12 mouse cellular contexts compared by ENCODE assay signal in the genomic region with DNA sequence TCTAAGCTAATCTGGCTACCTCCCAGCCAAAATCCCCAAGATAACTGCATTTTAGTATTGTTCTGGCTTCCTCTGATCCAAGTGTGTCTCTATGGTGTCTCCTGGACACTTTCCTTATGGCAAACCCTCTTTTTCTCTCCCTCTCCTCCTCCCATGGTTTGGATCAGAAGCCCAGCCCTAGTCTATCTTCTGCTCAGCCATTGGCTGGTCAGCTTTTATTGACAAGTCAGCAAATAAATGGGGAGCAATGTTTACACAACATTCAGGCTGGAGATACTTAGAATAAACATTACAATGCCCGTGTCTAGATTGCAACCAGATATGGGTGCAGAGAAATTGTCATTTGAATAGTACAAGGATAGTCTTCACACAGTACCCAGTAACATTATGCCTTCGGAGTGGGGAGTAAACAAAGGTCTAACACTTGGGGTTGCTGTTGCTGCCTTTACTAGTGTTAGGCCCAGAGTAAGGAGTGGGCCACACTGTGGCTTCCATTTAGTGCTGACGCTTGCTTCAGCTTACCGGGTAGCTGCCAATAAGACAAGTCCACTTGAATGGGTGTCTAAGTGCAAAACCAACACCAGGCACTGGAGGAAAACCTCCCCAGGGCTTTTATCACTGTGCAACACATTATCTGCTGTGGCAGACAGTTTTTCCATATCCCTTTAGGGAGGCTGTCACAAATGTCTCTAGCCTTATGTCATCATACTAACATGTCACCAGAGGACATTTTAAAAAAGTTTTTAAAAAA. TPM values are rescaled to one million over a fixed set of nuclear protein-coding genes. Genes with fewer than 3 reads are reported as not detected.
DNase-seq lines count a peak whose midpoint lies in the region; ATAC-seq and TF ChIP-seq lines count a peak whose summit lies in the region.
"Had no signal": no experiment of that assay in that cellular context is flagged by ENCODE, and none has a peak within 500 bp of the region (broad histone marks: within the 10 kb centered on the region; RNA-seq: fewer than 3 reads in every experiment).

No protein-coding gene starts in this region.

- no peak for TF ChIP-seq CTCF in heart, adult 2 months (IDR thresholded peaks at IDR 0.05)
- TF ChIP-seq CTCF in CH12.LX (conservative IDR thresholded peaks at IDR 0.05 in 1 of 2, IDR thresholded peaks at IDR 0.05 in 1 of 2; ENCODE audit: low read depth in 2 of 2, low read length in 2 of 2), result no peak

- TF ChIP-seq EP300 in heart, adult 2 months (IDR thresholded peaks at IDR 0.05; ENCODE audit: insufficient read depth, low read depth, low read length), result no peak
- no peak for TF ChIP-seq EP300 in CH12.LX (IDR thresholded peaks at IDR 0.05; ENCODE audit: low read length)

- no peaks in the 10 kb centered on the region for H3K36me3 ChIP-seq in heart, embryonic 10.5 days
- no peaks in the 10 kb centered on the region for H3K36me3 ChIP-seq in heart, adult 2 months (ENCODE audit: control insufficient read depth, insufficient read depth, low read length)
- H3K36me3 ChIP-seq in CH12.LX (replicated peaks in 1 of 2; ENCODE audit: control insufficient read depth in 1 of 2, insufficient read depth in 1 of 2, low read length in 1 of 2), result no peaks in the 10 kb centered on the region
- no peaks in the 10 kb centered on the region for H3K36me3 ChIP-seq in erythroblast, embryonic 14.5 days (ENCODE audit: control insufficient read depth)
- no peaks in the 10 kb centered on the region for H3K36me3 ChIP-seq in lung, embryonic 16.5 days (ENCODE audit: control insufficient read depth, insufficient read depth, low read length)
- H3K36me3 ChIP-seq: hindbrain, embryonic 12.5 days; midbrain, embryonic 12.5 days; neural tube, embryonic 13.5 days had no signal

- H3K4me3 ChIP-seq in heart, embryonic 10.5 days, result no peak overlapping the region
- H3K4me3 ChIP-seq in heart, adult 2 months, result no peak overlapping the region
- H3K4me3 ChIP-seq in CH12.LX (replicated peaks in 1 of 3; ENCODE audit: low read depth in 2 of 3, low read length in 2 of 3, poor library complexity in 1 of 3), result no peak overlapping the region
- H3K4me3 ChIP-seq in erythroblast, embryonic 14.5 days (replicated peaks), result peak overlapping the region; percentile 37
- no peak overlapping the region for H3K4me3 ChIP-seq in lung, embryonic 16.5 days (ENCODE audit: low read length)
- H3K4me3 ChIP-seq: hindbrain, embryonic 12.5 days; midbrain, embryonic 12.5 days; neural tube, embryonic 13.5 days had no signal

- H3K79me2 ChIP-seq in heart, adult 2 months (replicated peaks; ENCODE audit: control insufficient read depth, insufficient read depth, low read length), result no peaks in the 10 kb centered on the region
- no peaks in the 10 kb centered on the region for H3K79me2 ChIP-seq in CH12.LX (replicated peaks; ENCODE audit: control insufficient read depth, extremely low read depth, insufficient read depth, poor library complexity, severe bottlenecking)

- no peaks in the 10 kb centered on the region for H3K9me3 ChIP-seq in heart, embryonic 10.5 days
- H3K9me3 ChIP-seq in CH12.LX (replicated peaks; ENCODE audit: low read length), result no peaks in the 10 kb centered on the region
- H3K9me3 ChIP-seq in erythroblast, embryonic 14.5 days (ENCODE audit: control insufficient read depth, low read length), result no peaks in the 10 kb centered on the region
- H3K9me3 ChIP-seq in lung, embryonic 16.5 days (ENCODE audit: control insufficient read depth, low read length), result no peaks in the 10 kb centered on the region
- H3K9me3 ChIP-seq: hindbrain, embryonic 12.5 days; midbrain, embryonic 12.5 days; neural tube, embryonic 13.5 days had no signal

- no peak for TF ChIP-seq RAD21 in CH12.LX (IDR thresholded peaks at IDR 0.05; ENCODE audit: low read depth, low read length)

- H3K27me3 ChIP-seq in heart, embryonic 10.5 days (ENCODE audit: insufficient read depth, poor library complexity, severe bottlenecking), result no peaks in the 10 kb centered on the region
- no peaks in the 10 kb centered on the region for H3K27me3 ChIP-seq in heart, adult 2 months (ENCODE audit: control insufficient read depth, insufficient read depth, low read length)
- peaks cover 4% of the 10 kb centered on the region for H3K27me3 ChIP-seq in CH12.LX (replicated peaks)
- no peaks in the 10 kb centered on the region for H3K27me3 ChIP-seq in erythroblast, embryonic 14.5 days (ENCODE audit: control insufficient read depth)
- no peaks in the 10 kb centered on the region for H3K27me3 ChIP-seq in lung, embryonic 16.5 days (ENCODE audit: control insufficient read depth, insufficient read depth, low read depth, low read length)
- H3K27me3 ChIP-seq: hindbrain, embryonic 12.5 days had no signal

- H3K27ac ChIP-seq in heart, embryonic 10.5 days, result peak overlapping the region; percentile 33
- no peak overlapping the region for H3K27ac ChIP-seq in heart, adult 2 months
- no peak overlapping the region for H3K27ac ChIP-seq in CH12.LX (ENCODE audit: insufficient read depth, low read depth)
- peak overlapping the region; percentile 41 for H3K27ac ChIP-seq in lung, embryonic 16.5 days (ENCODE audit: low read length)
- H3K27ac ChIP-seq: hindbrain, embryonic 12.5 days; midbrain, embryonic 12.5 days; neural tube, embryonic 13.5 days had no signal

- TF ChIP-seq POLR2A in heart, adult 2 months (IDR thresholded peaks at IDR 0.05; ENCODE audit: insufficient read depth, low read depth, low read length), result no peak
- TF ChIP-seq POLR2A in CH12.LX (IDR thresholded peaks at IDR 0.05; ENCODE audit: low read depth, low read length), result no peak

- 36% methylated on average over 4 of the region's 4 CpGs for WGBS in heart, embryonic 10.5 days
- 48% methylated on average over 4 of the region's 4 CpGs for WGBS in heart, adult 2 months
- 16% methylated on average over 4 of the region's 4 CpGs for WGBS in lung, embryonic 16.5 days

- no peak for DNase-seq in heart, embryonic 10.5 days (ENCODE audit: low spot score)
- DNase-seq in heart, adult 2 months, result no peak
- no peak for DNase-seq in CH12.LX (ENCODE audit: extremely low read depth)
- DNase-seq in kidney, postnatal 14 days, result no peak
- DNase-seq in embryo, embryonic 10 days (ENCODE audit: low spot score), result no peak
- DNase-seq in ovary, postnatal 14 days (ENCODE audit: low spot score), result no peak
- DNase-seq: kidney, postnatal 10 days had no signal

- dilution Hi-C loops in CH12.LX (cut with MboI; ENCODE audit: extremely low pct_ligation_motif_present, extremely low pct_unique_long_range_greater_than_20kb, low sequenced_read_pairs), result no loop called here

- H3K9ac ChIP-seq in heart, adult 2 months (ENCODE audit: low read depth, low read length), result no peak overlapping the region
- no peak overlapping the region for H3K9ac ChIP-seq in CH12.LX (ENCODE audit: insufficient read depth, low read depth)
- H3K9ac ChIP-seq in lung, embryonic 16.5 days (ENCODE audit: low read length), result no peak overlapping the region
- H3K9ac ChIP-seq: hindbrain, embryonic 12.5 days; midbrain, embryonic 12.5 days; neural tube, embryonic 13.5 days had no signal

- H3K4me2 ChIP-seq in CH12.LX (ENCODE audit: insufficient read depth, low read depth, poor library complexity, severe bottlenecking), result no peak overlapping the region
- no peak overlapping the region for H3K4me2 ChIP-seq in lung, embryonic 16.5 days (ENCODE audit: low read depth, low read length)
- H3K4me2 ChIP-seq: hindbrain, embryonic 12.5 days; midbrain, embryonic 12.5 days; neural tube, embryonic 13.5 days had no signal

- H3K4me1 ChIP-seq in heart, embryonic 10.5 days, result peaks cover 20% of the 10 kb centered on the region
- no peaks in the 10 kb centered on the region for H3K4me1 ChIP-seq in heart, adult 2 months (ENCODE audit: control insufficient read depth, insufficient read depth, low read length)
- no peaks in the 10 kb centered on the region for H3K4me1 ChIP-seq in CH12.LX (ENCODE audit: control insufficient read depth in 1 of 2, insufficient read depth in 2 of 2)
- peaks cover 63% of the 10 kb centered on the region for H3K4me1 ChIP-seq in erythroblast, embryonic 14.5 days (ENCODE audit: control insufficient read depth)
- peaks cover 15% of the 10 kb centered on the region; the same call in 1 of the 2 replicates for H3K4me1 ChIP-seq in lung, embryonic 16.5 days (replicated peaks; ENCODE audit: control insufficient read depth, insufficient read depth, low read length)
- H3K4me1 ChIP-seq: hindbrain, embryonic 12.5 days; midbrain, embryonic 12.5 days; neural tube, embryonic 13.5 days had no signal

- peak; percentile 72 for ATAC-seq in lung, embryonic 16.5 days (ENCODE audit: low read depth)

- intact Hi-C loops in heart, adult 2 months (cut with DNase I), result no loop called here

- in situ Hi-C loops in CH12.LX (cut with MboI; ENCODE audit: low pct_ligation_motif_present, low pct_unique_long_range_greater_than_20kb, low sequenced_read_pairs), result no loop called here

TF ChIP-seq in CH12.LX, 34 proteins besides CTCF, POLR2A, EP300 and RAD21 (continues in another document):
- TF ChIP-seq NELFE (IDR thresholded peaks at IDR 0.05; ENCODE audit: low read depth, low read length), result no peak

RNA-seq across cellular contexts. Expression of a gene that starts 5.5 kb away (rescaled TPM):
- polyA plus RNA-seq in heart, embryonic 10.5 days (2016; fragmentation: Nextera tagmentation; extraction: Ambion mirVana), result 15.9 and 30.8 TPM in 2 replicates
- 100 to 1,000 TPM; 104 to 134 TPM for total RNA-seq in heart, adult 2 months (2021)
- 75.6 and 108 TPM in 2 replicates for polyA plus RNA-seq in heart, adult 2 months (2012; rRNA removed)
- 19.9 and 28.2 TPM in 2 replicates for total RNA-seq in CH12.LX (2012; rRNA removed)
- 17.9 and 19.5 TPM in 2 replicates for total RNA-seq in CH12.LX (2014; rRNA removed)
- polyA plus RNA-seq in CH12.LX (2012; ENCODE audit: insufficient read length, low read depth), result 12.5 and 15.4 TPM in 2 replicates
- 5.9 and 6.6 TPM in 2 replicates for polyA plus RNA-seq in erythroblast, embryonic 14.5 days (2012)
- 17.1 and 18.0 TPM in 2 replicates for polyA plus RNA-seq in lung, embryonic 16.5 days (2015; fragmentation: Nextera tagmentation; extraction: Ambion mirVana)

RNA-seq across cellular contexts. Expression of a gene that starts 55.3 kb away (rescaled TPM):
- polyA plus RNA-seq in heart, embryonic 10.5 days (2016; fragmentation: Nextera tagmentation; extraction: Ambion mirVana), result 0.06 TPM in 1 of 2 replicates, not detected in the other
- total RNA-seq in heart, adult 2 months (2021), result 1 to 10 TPM in 1 of 2 experiments, under 1 TPM in 1; 0.34 to 1.2 TPM
- polyA plus RNA-seq in heart, adult 2 months (2012; rRNA removed), result 1.3 and 4.0 TPM in 2 replicates
- total RNA-seq in CH12.LX (2012; rRNA removed) (not detected in 2 replicates), CH12.LX (2014; rRNA removed) (not detected in 2 replicates)
- not detected in 2 replicates for polyA plus RNA-seq in CH12.LX (2012; ENCODE audit: insufficient read length, low read depth)
- polyA plus RNA-seq in erythroblast, embryonic 14.5 days (2012), result not detected in 2 replicates
- polyA plus RNA-seq in lung, embryonic 16.5 days (2015; fragmentation: Nextera tagmentation; extraction: Ambion mirVana), result 2.1 and 2.2 TPM in 2 replicates

RNA-seq across cellular contexts. Expression of a gene that starts 57.9 kb away (rescaled TPM):
- polyA plus RNA-seq in heart, embryonic 10.5 days (2016; fragmentation: Nextera tagmentation; extraction: Ambion mirVana), result 7.7 and 8.4 TPM in 2 replicates
- total RNA-seq in heart, adult 2 months (2021), result 10 to 100 TPM; 14.0 TPM
- polyA plus RNA-seq in heart, adult 2 months (2012; rRNA removed), result 6.8 and 14.3 TPM in 2 replicates
- total RNA-seq in CH12.LX (2012; rRNA removed) (7.3 and 9.2 TPM in 2 replicates), CH12.LX (2014; rRNA removed) (17.5 and 19.8 TPM in 2 replicates)
- 11.3 and 14.3 TPM in 2 replicates for polyA plus RNA-seq in CH12.LX (2012; ENCODE audit: insufficient read length, low read depth)
- 0.11 and 0.12 TPM in 2 replicates for polyA plus RNA-seq in erythroblast, embryonic 14.5 days (2012)
- polyA plus RNA-seq in lung, embryonic 16.5 days (2015; fragmentation: Nextera tagmentation; extraction: Ambion mirVana), result 17.2 and 21.2 TPM in 2 replicates

Comparison
In these comparisons a context has a peak if more than half of its experiments do, and no peak if none do; other contexts are left out.
1. H3K27ac ChIP-seq: peak in heart, embryonic 10.5 days (single experiment) and lung, embryonic 16.5 days (single experiment); none in heart, adult 2 months (single experiment) and CH12.LX (single experiment).